Mouse (Mus musculus): ENCODE measurements around the gene Lce3a.

Lce3a gene

GRCm38 (mm10) chr3:92926130-92926529, at the start of gene Lce3a:
Gene Lce3a (minus strand): TSS chr3:92926230.
- no peak for DNase-seq (ENCODE audit: low read depth)

- no peak for DNase-seq (ENCODE audit: low read depth)
Measured at GRCm38 (mm10) chr3:92966761-92967160, 40.7 kb upstream of the Lce3a start, which contains the start of gene Lce3e. Gene Lce3e (plus strand): TSS chr3:92967061.

GRCm38 (mm10) chr3:92957090-92957489, 31.1 kb upstream of the Lce3a start, which contains the start of gene Lce3d:
Gene Lce3d (plus strand): TSS chr3:92957390.
- no peak for DNase-seq (ENCODE audit: low read depth)

- DNase-seq (ENCODE audit: low read depth) = no peak
Measured at GRCm38 (mm10) chr3:92944186-92944585, 18.2 kb upstream of the Lce3a start, which contains the start of gene Lce3c. Gene Lce3c (plus strand): TSS chr3:92944486.

- no peak for DNase-seq (ENCODE audit: low read depth)
Measured at GRCm38 (mm10) chr3:92932679-92933078, 6.6 kb upstream of the Lce3a start, which contains the start of gene Lce3b. Gene Lce3b (plus strand): TSS chr3:92932979.

- DNase-seq (ENCODE audit: low read depth) = no peak
Measured at GRCm38 (mm10) chr3:92920364-92920763, 5.7 kb downstream of the Lce3a start.

- no peak for DNase-seq (ENCODE audit: low read depth)
Measured at GRCm38 (mm10) chr3:92907571-92907970, 18.5 kb downstream of the Lce3a start.

GRCm38 (mm10) chr3:92905182-92905581, 20.8 kb downstream of the Lce3a start:
- DNase-seq (ENCODE audit: low read depth) = no peak

- no peak for DNase-seq (ENCODE audit: low read depth)
Measured at GRCm38 (mm10) chr3:92903640-92904039, 22.4 kb downstream of the Lce3a start.

- DNase-seq (ENCODE audit: low read depth) = peak; percentile 9
Measured at GRCm38 (mm10) chr3:92902992-92903391, 23.0 kb downstream of the Lce3a start.

- DNase-seq (ENCODE audit: low read depth) = no peak
Measured at GRCm38 (mm10) chr3:92894489-92894888, 31.5 kb downstream of the Lce3a start.

GRCm38 (mm10) chr3:92894063-92894462, 32.0 kb downstream of the Lce3a start:
- DNase-seq (ENCODE audit: low read depth) = no peak
